Mouse (Mus musculus): ENCODE measurements around the gene Lrp8.

Lrp8 gene

DNA sequence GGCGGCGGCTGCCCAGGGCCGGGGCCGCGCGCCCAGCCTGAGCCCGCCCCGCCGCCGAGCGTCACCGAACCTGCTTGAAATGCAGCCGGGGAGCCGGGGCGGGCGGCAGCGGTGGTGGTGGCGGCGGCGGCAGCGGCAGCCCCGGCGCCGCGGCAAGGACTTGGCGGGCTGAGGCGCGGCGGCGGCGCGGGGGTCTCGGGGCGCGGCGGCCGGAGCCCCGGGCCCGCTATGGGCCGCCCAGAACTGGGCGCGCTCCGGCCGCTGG, at the start of gene Lrp8:
Gene Lrp8 (plus strand): TSS at position 77 of the 265 bp plus-strand sequence.
- DNase-seq (ENCODE audit: inconsistent age in 2 of 2, low spot score in 1 of 2): no peak

DNA sequence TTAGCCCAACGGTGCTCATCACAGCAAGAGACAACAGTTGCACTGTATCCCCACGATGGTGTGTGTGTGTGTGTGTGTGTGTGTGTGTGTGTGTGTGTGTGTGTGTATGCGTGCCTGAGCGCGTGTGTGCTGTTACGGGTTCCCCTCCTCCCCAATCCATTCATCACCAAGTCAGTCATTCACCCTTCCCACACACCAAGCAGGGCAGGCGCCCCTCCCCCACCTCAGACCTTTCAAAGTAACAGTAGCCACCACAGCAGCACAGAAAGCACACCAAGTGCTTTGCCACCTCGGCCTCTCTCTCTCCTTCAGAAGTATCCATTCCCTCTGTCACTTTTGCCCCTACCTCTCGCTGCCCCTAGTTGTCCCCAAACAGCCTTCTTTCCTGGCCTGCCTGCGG, 45.8 kb upstream of the Lrp8 start:
- DNase-seq (ENCODE audit: inconsistent age in 2 of 2, low spot score in 1 of 2): no peak

DNA sequence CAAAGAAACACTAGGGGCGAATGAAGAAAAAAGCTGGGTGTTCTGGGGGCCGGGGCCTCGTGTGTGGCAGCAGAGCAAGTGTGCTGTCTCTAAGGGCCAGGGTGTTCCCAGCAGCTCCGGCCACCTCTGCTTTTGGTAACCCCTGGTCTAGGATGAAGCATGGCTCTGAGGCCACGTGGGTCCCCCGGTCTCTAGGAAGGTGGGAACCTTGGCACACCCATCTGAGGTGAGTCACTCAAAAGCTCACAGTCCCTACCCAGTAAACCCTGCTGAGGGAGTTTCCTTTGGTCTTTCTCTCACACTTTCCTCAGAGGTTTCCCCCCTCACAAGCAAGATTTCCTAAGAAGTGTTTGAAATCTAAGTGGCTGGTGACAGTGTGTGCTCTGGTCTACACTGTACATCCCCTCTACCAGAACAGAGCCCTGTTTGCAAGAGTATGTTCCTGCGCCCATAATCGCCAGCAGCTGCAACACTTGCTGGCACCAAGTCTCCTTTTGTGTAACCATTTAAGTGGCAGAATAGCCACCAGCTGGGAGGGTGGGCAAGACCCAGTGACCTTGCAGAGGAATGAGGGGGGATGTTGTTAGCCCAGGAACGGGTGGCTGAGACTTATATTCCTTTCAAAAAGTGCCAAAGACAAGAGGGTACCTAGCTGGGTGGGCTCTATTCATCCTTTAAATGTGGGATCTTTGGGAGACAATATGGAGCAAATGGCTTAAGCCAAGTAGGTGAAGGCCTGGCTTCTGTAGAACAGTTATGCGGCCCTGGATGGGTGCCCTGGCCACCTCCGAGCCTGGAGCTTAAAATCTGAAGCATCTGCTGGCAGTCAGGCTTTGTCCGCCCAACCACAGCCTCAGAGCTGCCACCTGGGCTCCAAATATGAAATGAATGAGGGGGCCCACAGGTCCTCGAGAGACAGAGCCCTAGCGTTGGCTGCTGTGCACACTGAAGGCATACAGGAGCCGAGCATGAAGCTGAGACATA, 44.3 kb upstream of the Lrp8 start:
- no peak for DNase-seq (ENCODE audit: inconsistent age in 2 of 2, low spot score in 1 of 2)

DNA sequence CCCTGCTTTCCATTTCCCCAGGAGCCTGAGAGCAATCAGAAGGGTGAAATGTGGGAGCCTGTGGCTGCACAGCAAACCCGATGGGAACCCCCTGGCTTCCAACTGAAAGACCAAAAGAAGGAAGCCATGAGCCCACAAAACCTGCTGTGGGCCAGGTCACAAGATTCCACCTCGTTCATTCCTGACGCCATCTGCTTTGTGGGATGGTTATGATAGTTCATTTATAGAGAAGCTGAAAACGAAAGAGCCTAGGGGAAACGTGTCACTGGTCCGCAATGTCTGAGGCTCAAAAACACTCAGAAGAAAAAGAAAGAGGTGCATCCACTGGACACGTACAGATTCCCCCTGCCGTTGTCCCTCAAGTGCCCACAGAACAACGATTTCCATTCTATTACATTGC, 43.1 kb upstream of the Lrp8 start:
- DNase-seq (ENCODE audit: inconsistent age in 2 of 2, low spot score in 1 of 2): no peak

DNA sequence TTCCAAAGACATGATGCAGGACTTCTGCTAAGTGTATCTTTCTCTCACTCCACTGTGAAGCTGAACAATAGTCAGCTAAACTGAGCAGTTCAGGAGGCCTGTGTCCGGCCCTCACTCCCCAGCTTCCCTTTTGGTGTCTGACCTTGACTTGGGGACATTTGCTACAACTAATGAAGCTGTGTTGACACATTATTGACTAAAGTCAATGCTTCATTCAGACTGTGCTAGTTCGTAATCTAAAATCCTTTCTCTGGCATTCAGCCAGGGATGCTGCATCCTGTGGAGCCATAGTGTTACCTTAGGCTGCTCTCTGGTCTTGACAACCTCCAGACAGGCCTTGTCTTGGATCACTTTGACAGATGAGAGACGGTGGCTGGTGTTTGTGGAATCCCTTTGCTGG, 39.1 kb upstream of the Lrp8 start:
- no peak for DNase-seq (ENCODE audit: inconsistent age in 2 of 2, low spot score in 1 of 2)

DNA sequence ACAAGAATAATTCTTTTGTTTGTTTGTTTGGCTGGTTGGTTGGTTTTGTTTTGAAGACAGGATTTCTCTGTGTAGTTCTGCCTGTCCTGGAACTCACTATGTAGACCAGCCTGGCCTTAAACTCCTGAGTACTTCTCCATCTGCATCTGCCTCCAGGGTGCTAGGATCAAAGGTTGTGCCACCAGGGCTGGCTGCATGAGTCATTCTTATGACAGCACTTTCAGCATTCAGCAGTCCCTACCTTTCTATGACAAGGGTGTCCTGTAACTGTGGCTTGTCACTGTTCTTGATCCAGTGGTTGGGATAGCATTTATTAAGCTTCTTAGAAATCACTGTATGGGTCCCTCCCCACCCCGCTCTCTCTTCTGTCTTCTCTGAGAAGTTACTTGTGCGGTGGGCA, 38.5 kb upstream of the Lrp8 start:
- no peak for DNase-seq (ENCODE audit: inconsistent age in 2 of 2, low spot score in 1 of 2)

DNA sequence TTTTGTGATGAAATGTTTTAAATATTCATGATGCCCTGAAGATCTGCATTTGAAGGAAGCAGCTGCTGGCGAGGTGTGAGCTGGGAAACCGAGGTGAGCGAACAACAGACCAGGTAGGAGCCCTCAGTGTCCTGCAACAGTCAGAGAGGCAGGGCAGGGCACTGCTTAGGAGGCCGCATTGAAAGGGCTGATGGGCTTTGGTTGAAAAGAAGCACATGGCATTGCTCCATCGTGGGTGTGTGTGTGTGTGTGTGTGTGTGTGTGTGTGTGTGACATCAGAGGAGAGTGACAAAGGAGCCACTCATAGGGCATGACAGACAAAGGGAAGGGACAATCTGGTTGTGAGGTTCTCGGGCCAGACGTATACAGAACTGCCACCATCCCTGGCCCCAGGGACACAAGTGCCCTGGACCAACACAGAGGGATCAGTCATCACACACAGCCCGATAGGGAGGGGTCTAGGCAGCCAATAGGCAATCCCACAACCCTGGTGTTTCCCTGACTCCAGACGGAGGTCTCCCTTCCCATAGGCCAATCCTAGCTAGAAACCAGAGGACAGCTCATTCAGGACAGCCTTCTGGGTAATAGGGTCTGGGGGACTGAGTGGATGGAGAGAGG, 36.8 kb upstream of the Lrp8 start:
- DNase-seq (ENCODE audit: inconsistent age in 2 of 2, low spot score in 1 of 2): no peak

DNA sequence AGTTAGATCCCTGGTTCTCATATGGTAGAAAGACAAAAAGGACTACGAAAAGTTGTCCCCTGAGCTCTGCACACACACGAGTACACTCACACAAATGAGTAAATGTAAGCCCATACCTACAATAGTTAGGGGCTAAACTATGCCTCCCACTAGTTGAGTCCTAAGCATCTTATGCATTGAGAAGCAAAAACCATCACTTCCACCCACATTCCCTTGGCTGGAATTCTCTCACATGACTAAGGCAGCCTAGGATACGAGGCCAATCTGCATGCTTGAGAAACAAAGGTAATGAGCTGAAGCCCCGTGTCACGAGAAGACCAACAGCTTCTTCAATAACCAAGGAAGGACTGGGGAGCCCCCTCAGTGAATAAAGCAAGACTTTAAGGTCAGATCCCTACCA, 35.9 kb upstream of the Lrp8 start:
- DNase-seq (ENCODE audit: inconsistent age in 2 of 2, low spot score in 1 of 2): no peak

DNA sequence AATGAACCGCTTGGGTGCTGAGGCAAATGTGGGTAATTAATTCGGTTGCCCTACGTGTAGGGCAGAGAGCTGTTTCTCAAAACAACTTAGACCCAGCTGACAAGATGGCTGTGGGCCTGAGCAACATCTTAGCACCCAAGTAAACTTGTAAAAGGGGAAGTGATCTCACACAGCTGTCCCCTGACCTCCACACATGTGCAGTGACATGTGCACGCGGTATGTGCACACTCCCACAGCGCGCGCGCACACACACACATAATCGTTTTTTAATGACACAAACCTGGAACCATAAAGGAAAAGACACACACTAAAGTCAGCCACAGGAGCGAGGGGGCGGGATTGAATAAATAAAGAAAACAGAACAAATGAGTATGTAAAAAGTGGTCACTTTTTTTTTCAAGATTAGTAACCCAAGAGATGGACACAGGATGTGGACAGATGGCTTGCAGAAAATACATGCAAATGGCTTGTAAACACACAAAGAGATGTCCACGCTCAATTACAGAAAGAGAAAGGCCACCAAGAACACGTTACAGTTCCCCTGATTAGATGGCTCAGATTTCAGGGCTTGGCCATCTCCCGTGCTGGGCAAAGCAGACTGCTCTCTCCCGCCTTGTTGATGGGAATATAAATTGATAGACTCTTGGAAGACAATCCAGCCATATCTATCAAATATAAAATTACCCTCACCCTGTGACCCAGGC, 29.8 kb upstream of the Lrp8 start:
- DNase-seq (ENCODE audit: inconsistent age in 2 of 2, low spot score in 1 of 2): no peak

DNA sequence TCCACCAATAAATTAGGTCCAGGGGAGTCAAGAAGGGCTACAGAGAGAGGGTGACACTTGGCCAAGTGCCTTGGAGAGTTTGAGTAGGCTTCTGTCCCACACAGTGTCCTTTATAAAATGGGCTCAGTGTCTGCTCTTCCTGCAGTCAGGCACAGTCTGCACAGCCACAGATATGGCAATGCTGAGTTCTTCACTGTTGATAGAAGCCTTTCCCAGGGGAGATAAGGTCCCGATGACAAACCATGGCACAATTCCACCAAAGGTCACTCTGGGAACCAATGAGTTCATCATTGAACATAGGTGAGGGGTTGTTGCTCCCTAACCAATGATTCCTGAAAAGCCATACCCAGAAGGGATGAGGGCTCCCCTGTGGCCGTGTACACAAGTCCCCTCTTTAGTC, 27.2 kb upstream of the Lrp8 start:
- no peak for DNase-seq (ENCODE audit: inconsistent age in 2 of 2, low spot score in 1 of 2)

DNA sequence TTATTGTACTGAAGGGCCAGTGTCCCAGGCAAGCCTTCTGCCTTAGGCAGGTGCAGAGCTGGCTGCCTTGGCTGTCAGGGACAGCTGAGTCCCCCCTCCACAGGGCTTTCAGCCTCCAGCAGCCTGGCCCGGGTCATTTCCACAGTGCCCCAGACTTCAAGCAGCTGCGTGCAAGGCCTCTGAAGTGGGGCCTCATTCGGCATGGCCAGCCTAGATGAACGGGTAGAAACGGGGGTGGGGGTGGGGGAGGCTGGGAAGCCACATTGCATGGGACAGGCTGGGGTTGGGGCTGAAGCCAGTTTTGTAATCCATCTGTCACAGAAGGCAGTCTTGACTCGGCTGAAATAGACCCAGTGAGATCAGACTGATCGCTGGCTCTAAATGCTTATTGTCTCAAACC, 26.4 kb upstream of the Lrp8 start:
- no peak for DNase-seq (ENCODE audit: inconsistent age in 2 of 2, low spot score in 1 of 2)

DNA sequence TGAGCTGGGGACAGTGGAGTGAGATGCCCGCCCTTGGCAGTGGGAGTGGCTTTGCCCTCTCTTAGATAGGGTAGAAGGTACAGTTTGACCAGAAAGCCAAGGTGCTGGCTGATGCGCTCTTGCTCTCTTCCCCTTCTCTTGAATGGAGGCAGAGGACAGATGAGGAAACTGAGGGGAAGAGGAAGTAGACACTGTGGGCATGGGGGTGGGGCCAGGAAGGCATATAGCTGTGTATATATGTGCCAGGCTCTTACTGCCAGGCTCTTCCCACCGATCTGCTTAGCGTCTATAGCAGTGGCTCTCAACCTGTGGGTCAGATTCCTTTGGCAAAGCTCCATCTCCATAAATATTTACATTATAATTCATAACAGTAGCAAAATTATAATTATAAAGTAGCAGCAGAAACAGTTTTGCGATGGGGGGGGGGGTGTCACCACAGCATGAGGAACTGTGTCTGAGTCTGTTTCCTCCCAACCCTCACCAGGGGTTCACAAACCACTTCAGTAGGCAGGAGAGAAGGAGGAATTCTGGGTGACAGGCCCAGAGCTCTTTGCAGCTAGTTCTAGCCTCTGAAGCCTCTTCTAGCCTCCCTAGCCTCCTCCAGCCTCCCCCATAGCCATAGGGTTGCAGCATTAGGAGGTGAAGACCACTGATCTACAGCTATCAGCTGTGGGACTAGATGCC, 24.9 kb upstream of the Lrp8 start:
- DNase-seq (ENCODE audit: inconsistent age in 2 of 2, low spot score in 1 of 2): peak in 1 of 2 experiments; percentile 28

DNA sequence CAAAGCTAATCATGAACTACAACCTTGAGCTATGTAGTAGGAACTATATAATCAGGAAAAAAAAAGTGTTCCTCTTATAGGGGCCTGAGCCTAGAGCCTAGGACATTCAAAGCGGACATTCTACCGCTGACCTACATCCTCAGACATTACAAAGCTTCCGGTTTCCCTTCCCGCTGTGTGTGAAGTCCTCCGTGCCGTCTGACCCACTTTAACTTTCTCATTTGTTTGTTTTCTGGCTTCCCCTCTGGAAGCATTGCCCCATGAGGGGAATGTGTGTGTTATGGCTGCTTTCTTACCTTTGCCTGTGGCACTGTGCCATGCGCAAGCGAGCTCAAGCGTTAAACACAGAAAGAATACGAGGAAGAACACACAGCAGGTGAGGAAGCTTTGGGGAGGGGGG, 18.5 kb upstream of the Lrp8 start:
- DNase-seq (ENCODE audit: inconsistent age in 2 of 2, low spot score in 1 of 2): no peak

DNA sequence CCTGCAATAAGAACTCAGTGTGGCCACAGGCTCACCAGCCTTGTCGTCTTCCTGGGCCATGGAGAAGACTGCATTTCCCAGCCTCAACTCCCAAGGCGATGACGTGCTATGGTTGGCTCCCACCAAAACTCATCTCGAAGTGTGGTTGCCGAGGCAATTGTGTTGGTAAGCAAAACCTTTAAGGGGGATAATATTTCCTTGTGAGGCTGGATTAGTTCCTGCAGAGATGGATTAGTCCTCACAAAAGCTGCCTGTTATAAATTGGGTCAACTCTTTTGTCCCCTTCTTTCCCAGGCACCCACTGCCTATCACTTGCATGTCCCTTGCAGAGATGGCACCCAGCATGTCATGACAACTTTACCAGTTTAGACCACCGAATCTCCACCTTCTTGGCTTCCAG, 13.2 kb upstream of the Lrp8 start:
- no peak for DNase-seq (ENCODE audit: inconsistent age in 2 of 2, low spot score in 1 of 2)

DNA sequence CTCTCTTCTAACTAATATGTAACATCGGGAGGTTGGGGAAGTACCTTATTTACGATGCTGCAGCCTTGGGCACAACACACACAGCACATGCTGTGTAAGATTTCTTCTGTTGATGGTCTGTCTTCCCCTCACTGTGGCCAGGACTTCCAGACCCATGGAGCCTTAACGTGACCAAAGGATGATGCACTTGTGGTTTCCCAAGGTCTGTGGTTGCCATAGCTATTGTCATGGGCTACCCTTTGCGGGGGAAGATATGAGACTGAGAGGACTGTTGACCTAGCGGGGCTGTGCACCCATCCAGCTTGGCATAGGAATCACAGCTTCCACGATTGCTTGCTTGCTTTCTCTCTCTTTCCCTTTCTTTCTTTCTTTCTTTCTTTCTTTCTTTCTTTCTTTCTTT, 1.3 kb upstream of the Lrp8 start:
- peak in 1 of 2 experiments; percentile 27 for DNase-seq (ENCODE audit: inconsistent age in 2 of 2, low spot score in 1 of 2)

DNA sequence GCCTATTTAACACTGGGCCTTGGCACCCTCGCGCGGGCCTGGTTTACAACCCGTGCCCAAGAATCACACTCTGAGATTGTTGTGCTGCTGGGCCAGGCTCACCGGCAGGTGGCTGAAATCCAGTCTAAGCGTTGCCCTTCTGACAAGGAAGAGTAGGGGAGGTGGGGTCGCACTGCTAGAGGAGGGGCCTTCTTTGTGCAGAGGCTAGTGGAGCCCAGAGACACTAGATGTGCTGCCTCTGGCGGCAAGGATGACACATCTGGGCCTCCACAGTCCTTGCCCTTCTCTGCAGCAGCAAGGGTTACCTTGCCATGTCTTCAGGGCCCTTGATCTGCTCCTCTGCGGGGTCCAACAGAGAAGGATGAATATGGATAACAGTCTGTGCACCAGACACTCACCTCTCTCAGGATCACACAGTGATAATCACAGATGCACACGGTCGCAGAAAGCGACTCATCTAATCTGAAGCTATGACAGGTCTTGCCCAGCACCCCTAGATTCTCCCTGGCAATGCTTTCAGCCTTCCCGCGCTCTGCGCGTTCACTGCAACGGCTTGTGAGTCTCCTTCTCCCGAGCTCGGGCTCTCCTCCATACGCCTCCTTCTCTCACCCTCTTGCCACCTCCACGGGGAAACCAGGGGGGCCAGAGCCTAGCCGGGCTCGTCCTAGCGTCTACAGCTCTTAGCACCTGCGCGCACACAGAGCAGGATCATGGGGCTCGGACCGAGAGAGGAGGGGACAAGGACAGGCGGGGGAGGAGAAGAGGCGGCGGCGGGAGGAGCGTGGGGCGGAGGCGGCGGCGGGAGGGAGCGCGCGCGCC, 486 bp upstream of the Lrp8 start:
- DNase-seq (ENCODE audit: inconsistent age in 2 of 2, low spot score in 1 of 2): peak; percentile 87 to 94

DNA sequence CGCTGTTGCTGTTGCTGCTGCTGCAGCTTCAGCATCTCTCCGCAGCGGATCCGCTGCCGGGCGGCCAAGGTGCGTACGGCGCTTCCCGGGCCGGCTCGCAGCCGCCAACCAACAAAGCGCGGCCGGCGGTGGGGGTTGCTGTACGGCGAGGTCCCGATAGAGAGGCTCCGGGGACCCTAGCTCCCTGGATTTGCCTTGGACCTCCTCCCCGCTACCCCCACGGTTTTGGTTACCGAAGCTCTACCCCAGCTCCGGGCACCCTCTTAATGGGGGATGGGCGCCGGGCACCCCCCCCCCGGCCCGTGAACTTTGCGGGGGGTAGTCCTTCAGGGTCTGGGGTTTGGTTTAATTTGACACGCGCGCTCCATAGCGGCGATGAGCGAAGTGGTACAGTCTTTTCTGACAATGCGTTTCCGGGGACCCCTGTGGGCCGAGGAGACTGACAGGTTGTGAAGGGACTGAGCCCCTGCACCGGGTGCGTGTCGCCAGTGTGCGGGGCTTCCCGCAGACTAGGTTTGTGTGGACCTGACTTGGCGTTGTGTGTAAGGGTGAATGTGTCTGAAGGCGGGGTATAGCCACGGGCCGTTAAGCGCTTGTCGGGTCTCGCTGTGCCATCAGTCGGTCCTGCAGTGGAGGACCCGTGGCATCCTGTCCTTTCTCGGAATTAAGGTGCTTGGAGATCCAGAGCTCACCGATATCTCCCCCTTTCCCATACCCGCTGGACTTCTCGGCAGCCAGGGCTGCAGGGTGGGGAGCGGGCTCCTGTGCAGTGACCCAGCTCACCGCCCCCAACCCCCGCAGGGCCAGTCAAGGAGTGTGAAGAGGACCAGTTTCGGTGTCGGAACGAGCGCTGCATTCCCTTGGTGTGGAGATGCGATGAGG, 630 bp downstream of the Lrp8 start:
- DNase-seq (ENCODE audit: inconsistent age in 2 of 2, low spot score in 1 of 2): peak; percentile 43 to 68

DNA sequence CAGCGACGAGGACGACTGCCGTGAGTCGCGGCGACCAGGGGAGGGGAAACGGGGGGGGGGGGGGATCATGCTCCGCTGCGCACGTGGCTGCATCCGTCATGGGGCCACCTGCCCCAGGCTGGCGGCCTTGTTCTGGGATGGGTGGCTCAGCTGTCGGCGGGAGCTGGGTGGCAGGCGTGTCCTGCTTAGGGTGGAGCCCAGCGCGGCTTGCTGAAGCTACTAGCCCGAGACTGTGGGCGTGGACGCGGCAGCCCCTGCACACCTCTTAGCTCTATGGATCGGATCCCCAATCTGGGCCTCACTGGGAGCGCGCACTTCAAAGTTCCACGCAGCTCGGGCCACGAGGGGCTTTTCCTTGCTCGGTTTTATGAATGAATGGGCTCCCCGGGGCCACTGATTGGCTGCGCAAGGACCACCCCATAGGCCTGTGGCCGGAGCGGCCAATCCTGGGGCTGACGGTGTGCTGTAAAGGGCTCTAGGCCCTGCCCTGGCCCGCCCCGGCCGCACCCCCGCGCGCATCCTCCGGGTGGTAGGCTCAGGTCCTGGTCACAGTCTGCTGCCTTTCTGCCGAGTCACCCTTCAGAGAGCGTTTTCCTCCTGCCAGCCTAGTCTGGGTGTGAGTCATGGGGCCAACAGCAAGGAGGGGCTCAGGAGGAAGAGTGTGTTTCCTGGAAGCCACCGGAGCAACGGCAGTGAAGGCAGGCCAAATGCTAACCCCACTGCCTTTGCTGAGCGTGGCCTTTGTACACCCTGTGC, 1.5 kb downstream of the Lrp8 start:
- peak; percentile 95 to 96 for DNase-seq (ENCODE audit: inconsistent age in 2 of 2, low spot score in 1 of 2)

DNA sequence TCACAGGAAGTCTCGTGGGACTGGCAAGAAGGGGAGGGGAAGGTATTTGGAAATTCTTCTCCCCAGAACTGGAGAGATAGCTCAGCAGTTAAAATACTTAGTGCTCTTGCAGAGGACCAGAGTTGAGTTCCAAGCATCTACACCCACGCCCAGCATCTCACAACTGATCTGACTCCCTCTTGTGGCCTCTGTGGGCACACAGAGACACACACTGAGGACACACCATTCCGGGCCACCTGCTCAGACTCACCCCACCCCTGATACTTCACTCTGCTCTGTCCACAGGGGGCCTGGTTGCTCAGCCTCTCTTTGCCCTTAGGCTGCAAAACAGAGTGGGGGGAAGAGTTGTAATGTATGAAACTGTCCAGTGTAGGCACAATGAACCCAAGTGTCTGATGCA, 3.4 kb downstream of the Lrp8 start:
- DNase-seq (ENCODE audit: inconsistent age in 2 of 2, low spot score in 1 of 2): no peak

Measured in adrenal gland, adult (tissue).